Mouse (Mus musculus) liver, embryonic 11.5 days (tissue): ENCODE measurements around the gene Vrk1. TPM values are rescaled to one million over a fixed set of nuclear protein-coding genes. Genes with fewer than 3 reads are reported as not detected.
A peak's percentile ranks its signal among the peaks of the same experiment; 100 is the strongest.

Source experiments
- ATAC-seq: fragments of 200-750 bp; cut with Nextera tagmentation; replicated peaks from 2 replicates; pipeline ENCODE4 v1.8.0; 2017; ENCODE audit warnings: moderate number of reproducible peaks, mild to moderate bottlenecking, moderate TSS enrichment, moderate library complexity; ENCODE audit not compliant: low FRiP score
- DNase-seq: peaks from one replicate; pipeline ENCODE4 v3.0.0-alpha.2; 2017; ENCODE audit warnings: low spot score
- H3K27ac ChIP-seq: fragments of 300-500 bp; sonication (generic); 2 replicates; pipeline ENCODE4 v1.5.1; 2014; ENCODE audit warnings: mild to moderate bottlenecking, low read depth, low read length, control low read depth
- H3K27me3 ChIP-seq: fragments of 300-500 bp; sonication (generic); replicated peaks from 2 replicates; pipeline ENCODE4 v1.6.1; 2014; ENCODE audit warnings: low read length, mixed read lengths; ENCODE audit not compliant: control insufficient read depth, insufficient read depth
- H3K36me3 ChIP-seq: fragments of 300-500 bp; sonication (generic); 2 replicates; pipeline ENCODE4 v1.6.1; 2014; ENCODE audit warnings: mild to moderate bottlenecking, low read length, moderate library complexity, mixed read lengths; ENCODE audit not compliant: control insufficient read depth, insufficient read depth
- H3K4me1 ChIP-seq: fragments of 300-500 bp; sonication (generic); replicated peaks from 2 replicates; pipeline ENCODE4 v1.6.1; 2014; ENCODE audit warnings: low read length, mixed read lengths; ENCODE audit not compliant: control insufficient read depth, insufficient read depth
- H3K4me2 ChIP-seq: fragments of 300-500 bp; sonication (generic); 2 replicates; pipeline ENCODE4 v1.6.1; 2014; ENCODE audit warnings: mild to moderate bottlenecking, control low read depth, moderate library complexity
- H3K4me3 ChIP-seq: fragments of 300-500 bp; sonication (generic); 2 replicates; pipeline ENCODE4 v1.5.1; 2014; ENCODE audit warnings: low read depth, low read length, control low read depth
- H3K9ac ChIP-seq: fragments of 300-500 bp; sonication (generic); 2 replicates; pipeline ENCODE4 v1.6.1; 2014; ENCODE audit warnings: low read depth, low read length, control low read depth
- H3K9me3 ChIP-seq: fragments of 300-500 bp; sonication (generic); 2 replicates; pipeline ENCODE4 v1.6.1; 2016; ENCODE audit warnings: low read length, inconsistent platforms, mixed read lengths; ENCODE audit not compliant: control insufficient read depth
- WGBS: fragments of 180-500 bp; shearing (Covaris S2); extraction: QIAGEN DNeasy Blood & Tissue Kit; methylation state at CpG from one replicate; pipeline ENCODE4 v1.1.7; 2014; 5-methylcytosine and 5-hydroxymethylcytosine counted together
- polyA plus RNA-seq: library from polyadenylated mRNA; unstranded; fragments of >200 nt; fragmentation: Nextera tagmentation; extraction: Ambion mirVana; gene quantifications from 2 replicates; pipeline ENCODE4 v1.2.1, GENCODE M21; 2014

Gene Vrk1
- polyA plus RNA-seq, 1 experiment from 2014 or later: 161 TPM

- Histone ChIP-seq H3K27me3 (no peaks in the 10 kb centered on the region), H3K4me1 (peaks cover 4% of the 10 kb centered on the region; the same call in 1 of the 2 replicates), H3K4me3 (no peak overlapping the region), H3K9me3 (no peaks in the 10 kb centered on the region), H3K27ac (peak overlapping the region; percentile 53), H3K4me2 (no peak overlapping the region), H3K36me3 (peaks cover 11% of the 10 kb centered on the region; the same call in 1 of the 2 replicates), H3K9ac (no peak overlapping the region)
- 41% methylated on average over 9 of the region's 9 CpGs for WGBS
- no peak for DNase-seq
- ATAC-seq: no peak
Measured at GRCm38 (mm10) chr12:106046143-106046795, 36.2 kb downstream of the Vrk1 start.

- 92% methylated on average over 7 of the region's 7 CpGs for WGBS
- DNase-seq (no peak), ATAC-seq (no peak)
- no peaks in the 10 kb centered on the region for H3K9me3 ChIP-seq
- no peaks in the 10 kb centered on the region for H3K4me1 ChIP-seq
- H3K27me3 ChIP-seq: no peaks in the 10 kb centered on the region
- no peak overlapping the region for H3K9ac ChIP-seq
- no peak overlapping the region for H3K4me3 ChIP-seq
- peaks cover 10% of the 10 kb centered on the region; the same call in 1 of the 2 replicates for H3K36me3 ChIP-seq
- no peak overlapping the region for H3K4me2 ChIP-seq
- H3K27ac ChIP-seq: no peak overlapping the region
Measured at GRCm38 (mm10) chr12:106052271-106052670, 42.2 kb downstream of the Vrk1 start.

GRCm38 (mm10) chr12:106055799-106056198 lies 45.8 kb downstream of the Vrk1 start:
- Histone ChIP-seq H3K27ac (no peak overlapping the region), H3K4me2 (no peak overlapping the region), H3K4me3 (no peak overlapping the region), H3K9ac (no peak overlapping the region), H3K27me3 (no peaks in the 10 kb centered on the region), H3K9me3 (no peaks in the 10 kb centered on the region), H3K4me1 (0 out of 2 replicates have a peak, but pooled peaks cover 2% of the 10 kb centered on the region), H3K36me3 (peaks cover 24% of the 10 kb centered on the region)
- peak; percentile 65 for DNase-seq
- 47% methylated on average over 6 of the region's 6 CpGs for WGBS
- peak; percentile 63 for ATAC-seq

GRCm38 (mm10) chr12:106059873-106060573 lies 50.0 kb downstream of the Vrk1 start:
- Histone ChIP-seq H3K27me3 (no peaks in the 10 kb centered on the region), H3K9ac (no peak overlapping the region), H3K36me3 (peaks cover 42% of the 10 kb centered on the region), H3K4me1 (0 out of 2 replicates have a peak, but pooled peaks cover 2% of the 10 kb centered on the region), H3K4me2 (no peak overlapping the region), H3K4me3 (no peak overlapping the region), H3K9me3 (no peaks in the 10 kb centered on the region), H3K27ac (no peak overlapping the region)
- no peak for DNase-seq
- ATAC-seq: no peak
- WGBS: 74% methylated on average over 12 of the region's 12 CpGs

- no peaks in the 10 kb centered on the region for H3K27me3 ChIP-seq
- H3K9me3 ChIP-seq: no peaks in the 10 kb centered on the region
- WGBS: 94% methylated on average over 22 of the region's 22 CpGs
- H3K9ac ChIP-seq: no peak overlapping the region
- DNase-seq (no peak), ATAC-seq (no peak)
- no peak overlapping the region for H3K4me2 ChIP-seq
- no peak overlapping the region for H3K4me3 ChIP-seq
- H3K4me1 ChIP-seq: no peaks in the 10 kb centered on the region
- peaks cover 26% of the 10 kb centered on the region; the same call in 1 of the 2 replicates for H3K36me3 ChIP-seq
- no peak overlapping the region for H3K27ac ChIP-seq
Measured at GRCm38 (mm10) chr12:106070434-106071155, 60.6 kb downstream of the Vrk1 start.

GRCm38 (mm10) chr12:106071575-106072166 lies 61.6 kb downstream of the Vrk1 start:
- ATAC-seq (no peak), DNase-seq (no peak)
- Histone ChIP-seq H3K4me3 (no peak overlapping the region), H3K9me3 (no peaks in the 10 kb centered on the region), H3K4me2 (no peak overlapping the region), H3K27me3 (no peaks in the 10 kb centered on the region), H3K4me1 (no peaks in the 10 kb centered on the region), H3K27ac (no peak overlapping the region), H3K9ac (no peak overlapping the region), H3K36me3 (peaks cover 17% of the 10 kb centered on the region; the same call in 1 of the 2 replicates)
- 85% methylated on average over 10 of the region's 10 CpGs for WGBS

- Histone ChIP-seq H3K9ac (no peak overlapping the region), H3K36me3 (peaks cover 8% of the 10 kb centered on the region; the same call in 1 of the 2 replicates), H3K4me2 (no peak overlapping the region), H3K4me3 (no peak overlapping the region), H3K27ac (no peak overlapping the region), H3K4me1 (no peaks in the 10 kb centered on the region), H3K27me3 (no peaks in the 10 kb centered on the region), H3K9me3 (no peaks in the 10 kb centered on the region)
- ATAC-seq (no peak), DNase-seq (no peak)
- 91% methylated on average over 12 of the region's 12 CpGs for WGBS
Measured at GRCm38 (mm10) chr12:106074371-106075155, 64.5 kb downstream of the Vrk1 start.

GRCm38 (mm10) chr12:106076131-106076530 lies 66.1 kb downstream of the Vrk1 start:
- Histone ChIP-seq H3K4me1 (no peaks in the 10 kb centered on the region), H3K4me2 (no peak overlapping the region), H3K9ac (no peak overlapping the region), H3K4me3 (no peak overlapping the region), H3K27me3 (no peaks in the 10 kb centered on the region), H3K27ac (no peak overlapping the region), H3K36me3 (0 out of 2 replicates have a peak, but pooled peaks cover 2% of the 10 kb centered on the region), H3K9me3 (no peaks in the 10 kb centered on the region)
- WGBS: 90% methylated on average over 15 of the region's 15 CpGs
- ATAC-seq (no peak), DNase-seq (no peak)
